Mouse (Mus musculus) neural tube, embryonic 14.5 days (tissue): Measurements from ENCODE around the gene Gfra1. TPM values are rescaled to one million over a fixed set of nuclear protein-coding genes. Genes with fewer than 3 reads are reported as not detected.

Experiments
- ATAC-seq: fragments of 200-750 bp; cut with Nextera tagmentation; 2 replicates; pipeline ENCODE4 v1.8.0; 2017; ENCODE audit warnings: low read depth, mild to moderate bottlenecking, moderate TSS enrichment, moderate library complexity
- H3K27ac ChIP-seq: fragments of 300-500 bp; sonication (generic); 2 replicates; pipeline ENCODE4 v1.5.1; 2014; ENCODE audit warnings: low read depth, mild to moderate bottlenecking, control low read depth, low read length, moderate library complexity, mixed read lengths
- H3K27me3 ChIP-seq: fragments of 300-500 bp; sonication (generic); 2 replicates; pipeline ENCODE4 v1.6.1; 2014; ENCODE audit warnings: low read length; ENCODE audit not compliant: control insufficient read depth, insufficient read depth
- H3K36me3 ChIP-seq: fragments of 300-500 bp; sonication (generic); 2 replicates; pipeline ENCODE4 v1.6.1; 2014; ENCODE audit warnings: low read length, mixed read lengths; ENCODE audit not compliant: control insufficient read depth, insufficient read depth
- H3K4me1 ChIP-seq: fragments of 300-500 bp; sonication (generic); 2 replicates; pipeline ENCODE4 v1.6.1; 2014; ENCODE audit warnings: low read length; ENCODE audit not compliant: control insufficient read depth, insufficient read depth
- H3K4me2 ChIP-seq: fragments of 300-500 bp; sonication (generic); 2 replicates; pipeline ENCODE4 v1.6.1; 2014; ENCODE audit warnings: mild to moderate bottlenecking, low read depth, low read length, control low read depth
- H3K4me3 ChIP-seq: fragments of 300-500 bp; sonication (generic); 2 replicates; pipeline ENCODE4 v1.5.1; 2014; ENCODE audit warnings: low read depth, low read length, control low read depth, mixed read lengths
- H3K9ac ChIP-seq: fragments of 300-500 bp; sonication (generic); replicated peaks from 2 replicates; pipeline ENCODE4 v1.6.1; 2014; ENCODE audit warnings: low read depth, mild to moderate bottlenecking, control low read depth, low read length, mixed read lengths
- H3K9me3 ChIP-seq: fragments of 300-500 bp; sonication (generic); 2 replicates; pipeline ENCODE4 v1.6.1; 2016; ENCODE audit warnings: low read length; ENCODE audit not compliant: control insufficient read depth
- WGBS: fragments of 180-500 bp; shearing (Covaris S2); extraction: QIAGEN DNeasy Blood & Tissue Kit; methylation state at CpG from one replicate; pipeline ENCODE4 v1.1.7; 2014; 5-methylcytosine and 5-hydroxymethylcytosine counted together
- polyA plus RNA-seq: library from polyadenylated mRNA; unstranded; fragments of >200 nt; fragmentation: Nextera tagmentation; extraction: Ambion mirVana; gene quantifications from 2 replicates; pipeline ENCODE4 v1.2.1, GENCODE M21; 2014

Gene Gfra1
- polyA plus RNA-seq, 1 experiment from 2014 or later: 67.8 TPM

GRCm38 (mm10) chr19:58275281-58275680 lies 180.4 kb downstream of the Gfra1 start:
- H3K9ac ChIP-seq: no peak overlapping the region
- H3K27me3 ChIP-seq: no peaks in the 10 kb centered on the region
- H3K4me3 ChIP-seq: no peak overlapping the region
- H3K27ac ChIP-seq: no peak overlapping the region
- H3K36me3 ChIP-seq: no peaks in the 10 kb centered on the region
- H3K4me2 ChIP-seq: no peak overlapping the region
- no peaks in the 10 kb centered on the region for H3K4me1 ChIP-seq
- WGBS: 70% methylated on average over 9 of the region's 9 CpGs
- no peaks in the 10 kb centered on the region for H3K9me3 ChIP-seq
- no peak for ATAC-seq

- WGBS: 91% methylated on average over 8 of the region's 8 CpGs
- Histone ChIP-seq H3K27me3 (no peaks in the 10 kb centered on the region), H3K9me3 (no peaks in the 10 kb centered on the region), H3K4me2 (no peak overlapping the region), H3K9ac (no peak overlapping the region), H3K36me3 (no peaks in the 10 kb centered on the region), H3K4me1 (no peaks in the 10 kb centered on the region), H3K27ac (no peak overlapping the region), H3K4me3 (no peak overlapping the region)
- ATAC-seq: no peak
These were observed 183.9 kb downstream of the Gfra1 start for GRCm38 (mm10) chr19:58271815-58272214.

- H3K4me1 ChIP-seq: no peaks in the 10 kb centered on the region
- no peaks in the 10 kb centered on the region for H3K9me3 ChIP-seq
- H3K27ac ChIP-seq: no peak overlapping the region
- H3K27me3 ChIP-seq: no peaks in the 10 kb centered on the region
- WGBS: 84% methylated on average over 5 of the region's 5 CpGs
- no peak for ATAC-seq
- H3K4me2 ChIP-seq: no peak overlapping the region
- H3K4me3 ChIP-seq: no peak overlapping the region
- H3K36me3 ChIP-seq: no peaks in the 10 kb centered on the region
- H3K9ac ChIP-seq: no peak overlapping the region
These were observed 184.9 kb downstream of the Gfra1 start for GRCm38 (mm10) chr19:58270778-58271177.

GRCm38 (mm10) chr19:58268476-58268875 lies 187.2 kb downstream of the Gfra1 start:
- Histone ChIP-seq H3K36me3 (no peaks in the 10 kb centered on the region), H3K9me3 (no peaks in the 10 kb centered on the region), H3K27me3 (no peaks in the 10 kb centered on the region), H3K4me2 (no peak overlapping the region), H3K9ac (no peak overlapping the region), H3K4me1 (no peaks in the 10 kb centered on the region), H3K4me3 (no peak overlapping the region), H3K27ac (no peak overlapping the region)
- 53% methylated on average over 4 of the region's 4 CpGs for WGBS
- no peak for ATAC-seq

- H3K27me3 ChIP-seq: no peaks in the 10 kb centered on the region
- H3K4me1 ChIP-seq: no peaks in the 10 kb centered on the region
- H3K36me3 ChIP-seq: no peaks in the 10 kb centered on the region
- H3K9ac ChIP-seq: no peak overlapping the region
- 32% methylated on average over 7 of the region's 7 CpGs for WGBS
- H3K4me2 ChIP-seq: no peak overlapping the region
- no peak overlapping the region for H3K27ac ChIP-seq
- no peaks in the 10 kb centered on the region for H3K9me3 ChIP-seq
- ATAC-seq: no peak
- no peak overlapping the region for H3K4me3 ChIP-seq
These were observed 189.1 kb downstream of the Gfra1 start for GRCm38 (mm10) chr19:58266600-58266999.

GRCm38 (mm10) chr19:58260934-58261333 lies 194.8 kb downstream of the Gfra1 start:
- H3K4me3 ChIP-seq: no peak overlapping the region
- no peak overlapping the region for H3K27ac ChIP-seq
- no peaks in the 10 kb centered on the region for H3K27me3 ChIP-seq
- no peak overlapping the region for H3K9ac ChIP-seq
- no peaks in the 10 kb centered on the region for H3K4me1 ChIP-seq
- no peaks in the 10 kb centered on the region for H3K36me3 ChIP-seq
- 78% methylated on average over 8 of the region's 8 CpGs for WGBS
- no peaks in the 10 kb centered on the region for H3K9me3 ChIP-seq
- no peak for ATAC-seq
- no peak overlapping the region for H3K4me2 ChIP-seq

- H3K27me3 ChIP-seq: no peaks in the 10 kb centered on the region
- H3K9ac ChIP-seq: no peak overlapping the region
- no peak overlapping the region for H3K4me3 ChIP-seq
- no peak overlapping the region for H3K4me2 ChIP-seq
- no peaks in the 10 kb centered on the region for H3K36me3 ChIP-seq
- H3K9me3 ChIP-seq: no peaks in the 10 kb centered on the region
- no peak for ATAC-seq
- no peak overlapping the region for H3K27ac ChIP-seq
- H3K4me1 ChIP-seq: no peaks in the 10 kb centered on the region
- WGBS: 55% methylated on average over 2 of the region's 2 CpGs
These were observed 196.5 kb downstream of the Gfra1 start for GRCm38 (mm10) chr19:58259250-58259649.

- Histone ChIP-seq H3K4me1 (no peaks in the 10 kb centered on the region), H3K9ac (no peak overlapping the region), H3K36me3 (no peaks in the 10 kb centered on the region), H3K27me3 (no peaks in the 10 kb centered on the region), H3K9me3 (no peaks in the 10 kb centered on the region), H3K4me2 (no peak overlapping the region), H3K4me3 (no peak overlapping the region), H3K27ac (no peak overlapping the region)
- no peak for ATAC-seq
- WGBS: 95% methylated on average over 3 of the region's 3 CpGs
These were observed 199.2 kb downstream of the Gfra1 start for GRCm38 (mm10) chr19:58256485-58256884.

- ATAC-seq: no peak
- H3K4me3 ChIP-seq: no peak overlapping the region
- WGBS: 79% methylated on average over 7 of the region's 7 CpGs
- H3K9me3 ChIP-seq: no peaks in the 10 kb centered on the region
- no peak overlapping the region for H3K4me2 ChIP-seq
- no peaks in the 10 kb centered on the region for H3K36me3 ChIP-seq
- no peak overlapping the region for H3K9ac ChIP-seq
- H3K4me1 ChIP-seq: no peaks in the 10 kb centered on the region
- H3K27me3 ChIP-seq: no peaks in the 10 kb centered on the region
- no peak overlapping the region for H3K27ac ChIP-seq
These were observed 200.3 kb downstream of the Gfra1 start for GRCm38 (mm10) chr19:58255394-58255793.

GRCm38 (mm10) chr19:58254172-58254571 lies 201.5 kb downstream of the Gfra1 start:
- H3K9me3 ChIP-seq: no peaks in the 10 kb centered on the region
- no peak overlapping the region for H3K27ac ChIP-seq
- no peak overlapping the region for H3K9ac ChIP-seq
- H3K4me1 ChIP-seq: no peaks in the 10 kb centered on the region
- WGBS: 71% methylated on average over 3 of the region's 3 CpGs
- H3K4me2 ChIP-seq: no peak overlapping the region
- H3K27me3 ChIP-seq: no peaks in the 10 kb centered on the region
- ATAC-seq: no peak
- no peaks in the 10 kb centered on the region for H3K36me3 ChIP-seq
- no peak overlapping the region for H3K4me3 ChIP-seq
